Mouse (Mus musculus): Measurements from ENCODE around the gene Tkt.
A peak's percentile ranks its signal among the peaks of the same experiment; 100 is the strongest.

Tkt gene

DNA sequence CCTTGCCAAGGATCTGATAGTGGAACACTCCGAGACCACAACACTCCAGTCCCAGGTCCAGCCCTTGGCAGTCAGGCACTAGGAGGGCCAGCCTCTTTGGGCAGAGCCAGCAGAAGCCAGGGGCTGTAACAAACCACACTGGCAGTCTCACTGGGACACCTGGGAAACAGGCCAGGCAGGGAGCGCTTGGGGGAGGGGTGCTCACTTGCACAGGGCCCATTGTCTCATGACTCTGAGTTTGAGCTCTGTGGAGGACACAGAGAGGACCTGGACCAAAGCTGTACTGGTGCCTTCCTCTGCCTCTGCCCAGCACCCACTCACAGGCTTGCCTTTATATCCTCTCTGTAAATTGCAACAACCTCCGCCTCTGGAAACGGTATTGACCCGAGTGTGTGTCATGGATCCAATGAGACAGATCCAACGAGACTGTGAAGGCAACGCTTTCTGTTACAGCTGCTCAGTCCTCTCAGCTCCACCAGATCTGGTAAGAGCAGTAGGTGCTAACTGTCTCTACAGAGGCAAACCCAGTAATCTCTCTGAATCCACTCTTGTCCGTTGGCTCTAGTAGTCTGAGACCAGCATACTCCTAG is at the start of gene Tkt:
Gene Tkt, plus strand, starts transcription at position 229 of the 590 bp plus-strand sequence.
- peak; percentile 21 for DNase-seq (ENCODE audit: low read depth, low spot score)

DNA sequence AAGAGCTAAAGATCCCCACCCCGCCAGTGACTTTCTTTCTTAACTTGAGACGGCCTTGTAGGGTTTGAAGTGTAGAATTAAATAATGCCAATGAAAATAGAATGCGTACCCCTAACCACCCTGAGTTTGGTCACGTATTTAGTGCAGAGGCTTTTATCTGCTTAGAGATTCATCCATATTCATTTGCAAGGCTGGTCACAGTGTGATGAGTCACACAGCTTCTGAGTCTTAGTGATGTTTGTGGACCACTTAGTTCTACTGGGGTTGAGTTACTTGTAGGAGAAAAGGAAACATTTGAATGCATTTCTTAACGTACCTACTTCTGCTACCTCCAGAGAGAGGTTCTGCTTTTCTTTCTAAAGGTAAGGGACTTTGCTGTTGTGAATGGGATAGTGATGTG is 43.2 kb upstream of the Tkt start:
- no peak for DNase-seq (ENCODE audit: low read depth, low spot score)

GRCm38 (mm10) chr14:30510214-30510763 is 37.9 kb upstream of the Tkt start:
- DNase-seq (ENCODE audit: low read depth, low spot score): no peak

- no peak for DNase-seq (ENCODE audit: low read depth, low spot score)
These were observed 35.3 kb upstream of the Tkt start for GRCm38 (mm10) chr14:30512896-30513295.

GRCm38 (mm10) chr14:30515931-30516723 is 32.0 kb upstream of the Tkt start:
- DNase-seq (ENCODE audit: low read depth, low spot score): peak; percentile 21

DNA sequence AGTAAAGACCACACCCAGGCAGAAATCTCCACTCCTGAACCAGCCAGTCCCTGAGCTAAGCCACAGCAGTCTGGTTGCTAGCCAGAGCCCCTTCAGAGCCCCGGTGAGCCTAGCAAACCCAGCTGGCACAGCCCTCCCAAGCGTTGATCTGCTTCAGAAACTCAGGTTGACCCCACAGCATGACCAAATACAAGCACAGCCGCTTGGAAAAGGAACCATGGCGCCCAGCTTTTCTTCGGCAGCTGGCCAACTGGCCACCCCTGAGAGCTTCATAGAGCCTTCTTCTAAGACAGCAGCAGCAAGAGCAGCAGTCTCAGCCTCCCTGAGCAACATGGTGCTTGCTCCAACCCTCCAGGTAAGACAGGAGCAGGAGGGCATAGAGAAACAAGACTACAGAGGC is 28.8 kb upstream of the Tkt start:
- DNase-seq (ENCODE audit: low read depth, low spot score): no peak

DNA sequence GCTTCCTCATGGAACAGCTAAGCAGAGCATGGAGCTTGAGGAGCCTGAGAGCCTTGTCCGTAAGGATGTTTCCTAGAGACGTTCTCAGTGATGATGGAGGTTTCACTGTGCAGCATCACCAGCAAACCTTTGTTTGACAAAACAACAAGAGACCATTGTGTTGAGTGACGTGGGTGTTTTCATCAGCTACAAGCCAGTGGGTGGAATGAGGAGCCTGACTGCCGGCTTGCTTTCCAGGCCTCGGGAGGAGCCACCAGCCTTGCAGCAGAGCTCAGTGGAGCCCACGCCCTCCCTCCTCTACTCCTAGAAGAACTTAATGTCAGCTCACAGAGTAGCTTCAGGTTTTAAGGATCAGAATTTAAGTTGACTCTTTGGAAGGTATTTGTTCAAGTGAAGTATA is 24.8 kb upstream of the Tkt start:
- DNase-seq (ENCODE audit: low read depth, low spot score): no peak

DNA sequence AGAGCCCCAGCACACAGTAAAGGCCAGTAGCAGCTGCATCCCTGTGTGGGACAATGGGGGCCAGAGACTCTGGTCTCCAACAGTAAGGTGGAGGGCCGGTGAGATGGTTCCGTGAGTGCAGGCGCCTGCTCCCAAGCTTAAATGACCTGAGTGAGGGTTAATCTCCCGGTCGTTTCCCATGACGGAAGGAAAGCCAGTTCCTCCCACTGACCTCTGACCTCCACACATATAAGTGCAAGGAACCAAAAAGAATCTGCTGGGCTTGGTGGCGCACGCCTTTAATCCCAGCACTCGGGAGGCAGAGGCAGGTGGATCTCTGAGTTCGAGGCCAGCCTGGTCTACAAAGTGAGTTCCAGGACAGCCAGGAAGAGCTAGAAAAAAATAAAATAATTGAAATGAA is 19.8 kb upstream of the Tkt start:
- DNase-seq (ENCODE audit: low read depth, low spot score): no peak

GRCm38 (mm10) chr14:30528961-30529360 is 19.2 kb upstream of the Tkt start:
- DNase-seq (ENCODE audit: low read depth, low spot score): no peak

DNA sequence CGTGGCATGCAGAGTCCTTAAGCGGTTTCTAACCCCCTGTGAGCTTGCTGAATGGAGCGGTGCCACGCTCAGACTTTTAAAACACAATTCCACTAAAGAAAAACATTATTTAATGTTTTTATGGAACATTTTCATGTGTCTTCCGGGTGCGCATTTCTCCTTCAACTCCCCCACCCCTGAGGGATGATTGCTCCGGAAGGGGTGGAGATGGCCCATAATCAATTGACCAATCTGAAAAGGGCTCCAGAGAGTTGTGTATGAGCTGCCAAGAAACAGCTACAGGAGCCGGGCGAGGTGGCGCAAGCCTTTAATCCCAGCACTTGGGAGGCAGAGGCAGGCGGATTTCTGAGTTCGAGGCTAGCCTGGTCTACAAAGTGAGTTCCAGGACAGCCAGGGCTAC is 18.7 kb upstream of the Tkt start:
- no peak for DNase-seq (ENCODE audit: low read depth, low spot score)

DNA sequence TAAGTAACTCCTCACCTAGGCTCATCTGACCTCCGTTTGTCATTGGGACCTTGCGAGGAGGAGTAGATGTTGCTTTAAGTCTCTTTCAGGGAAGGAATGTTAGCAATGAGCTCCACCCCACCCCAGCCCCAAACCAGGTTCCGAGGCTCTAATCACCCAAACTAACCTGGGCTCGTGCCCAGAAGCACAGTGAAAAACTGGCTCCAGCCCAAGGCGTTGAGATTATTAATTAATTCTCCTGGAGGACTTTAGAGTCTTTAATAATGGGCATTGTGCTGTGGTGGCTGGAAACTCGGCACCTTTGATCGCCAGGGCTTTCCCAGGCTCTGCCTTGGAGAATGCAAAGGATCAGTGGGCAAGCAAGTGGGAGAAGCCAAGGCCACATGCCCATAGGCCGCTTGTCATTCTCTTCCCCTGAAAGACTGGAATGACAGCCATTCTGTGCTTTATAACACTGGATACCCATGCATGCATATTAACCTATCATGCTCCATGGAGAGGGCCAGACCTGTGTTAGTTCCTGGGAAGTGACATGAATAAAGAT is 17.4 kb upstream of the Tkt start:
- DNase-seq (ENCODE audit: low read depth, low spot score): no peak

DNA sequence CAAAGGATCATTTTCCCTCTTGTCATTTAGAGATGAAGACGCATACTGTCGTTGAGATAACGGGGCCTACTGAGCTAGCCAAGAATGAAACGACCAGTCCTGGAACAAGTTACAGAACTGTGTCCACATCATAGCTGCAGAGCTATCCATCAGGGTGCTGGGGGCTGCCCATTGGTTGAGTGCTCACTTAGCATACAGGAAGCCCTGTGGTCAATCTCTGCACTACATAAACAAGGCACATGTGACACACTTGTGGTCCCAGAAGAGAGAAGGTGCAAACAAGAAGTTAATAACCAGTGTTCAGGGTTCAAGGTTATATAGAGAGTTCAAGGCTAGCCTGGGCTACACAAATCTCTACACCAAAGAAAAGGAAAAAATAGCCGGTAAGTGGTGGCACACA is 16.7 kb upstream of the Tkt start:
- DNase-seq (ENCODE audit: low read depth, low spot score): no peak

- no peak for DNase-seq (ENCODE audit: low read depth, low spot score)
These were observed 16.3 kb upstream of the Tkt start for GRCm38 (mm10) chr14:30531896-30532295.

DNA sequence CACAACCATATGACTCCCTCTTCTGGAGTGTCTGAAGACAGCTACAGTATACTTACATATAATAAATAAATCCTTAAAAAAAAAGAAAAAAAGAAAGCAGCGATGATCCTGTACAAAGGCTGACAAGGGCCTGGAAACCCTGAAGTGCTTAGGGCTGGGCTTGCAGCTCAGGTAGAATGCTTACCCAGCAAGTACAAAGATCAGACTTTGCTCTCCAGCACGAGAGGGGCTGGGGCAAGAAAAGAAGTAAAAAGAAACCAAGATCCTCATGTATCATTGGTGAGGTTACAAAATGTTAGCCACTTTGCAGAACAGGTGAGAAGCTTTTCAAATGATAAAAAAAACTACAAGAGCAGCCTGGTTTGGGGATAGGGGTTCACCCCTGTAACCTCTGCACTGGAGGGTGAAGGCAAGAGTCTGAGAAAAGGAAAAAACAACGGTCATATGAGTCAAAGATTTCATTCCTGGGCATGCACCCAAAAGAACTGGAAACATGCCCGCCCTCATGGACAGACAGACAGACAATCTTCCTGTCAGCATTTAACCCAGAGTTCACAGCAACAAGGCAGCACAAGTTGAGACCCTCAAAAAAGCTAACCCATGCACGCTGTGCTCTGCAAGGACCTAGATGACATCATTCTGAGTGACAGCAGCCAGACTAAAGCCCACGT is 14.2 kb upstream of the Tkt start:
- no peak for DNase-seq (ENCODE audit: low read depth, low spot score)

GRCm38 (mm10) chr14:30541541-30541940 is 6.6 kb upstream of the Tkt start:
- DNase-seq (ENCODE audit: low read depth, low spot score): no peak

DNA sequence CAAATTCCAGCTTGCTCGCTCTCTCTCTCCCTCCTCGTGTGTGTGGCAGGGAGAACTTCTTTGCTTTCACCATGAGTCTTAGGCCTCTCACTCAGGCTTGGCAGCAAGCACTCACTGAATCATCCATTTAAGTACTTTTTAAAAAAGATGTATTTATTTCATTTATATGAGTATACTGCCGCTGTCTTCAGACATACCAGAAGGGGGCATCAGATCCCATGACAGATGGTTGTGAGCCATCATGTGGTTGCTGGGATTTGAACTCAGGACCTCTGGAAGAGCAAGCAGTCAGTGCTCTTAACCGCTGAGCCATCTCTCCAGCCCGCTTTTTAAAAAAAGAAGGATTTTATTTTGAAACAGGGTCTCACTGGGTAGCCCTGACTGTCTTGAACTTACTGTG is 4.8 kb upstream of the Tkt start:
- peak; percentile 17 for DNase-seq (ENCODE audit: low read depth, low spot score)

GRCm38 (mm10) chr14:30548965-30549776 is 1.0 kb downstream of the Tkt start:
- peak; percentile 93 for DNase-seq (ENCODE audit: low read depth, low spot score)

DNA sequence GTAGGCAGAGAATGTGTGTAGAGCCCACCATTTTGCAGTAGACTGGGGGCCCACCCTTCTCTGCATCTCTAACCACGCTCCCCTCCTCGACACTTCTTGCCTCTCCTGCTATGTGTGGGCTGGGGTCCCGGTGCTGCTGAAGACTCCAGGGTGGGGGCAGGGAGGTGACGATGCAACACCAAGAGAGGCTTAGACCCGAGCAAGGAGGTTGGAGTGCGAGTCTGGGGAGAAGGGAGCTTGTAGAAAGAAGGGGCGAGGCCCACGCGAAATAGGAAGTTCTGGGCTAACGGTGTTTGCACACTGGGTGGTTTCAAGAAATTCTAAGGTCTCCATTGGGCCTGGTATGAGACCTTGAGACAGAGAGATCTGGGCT is 1.6 kb downstream of the Tkt start:
- DNase-seq (ENCODE audit: low read depth, low spot score): peak; percentile 28

DNA sequence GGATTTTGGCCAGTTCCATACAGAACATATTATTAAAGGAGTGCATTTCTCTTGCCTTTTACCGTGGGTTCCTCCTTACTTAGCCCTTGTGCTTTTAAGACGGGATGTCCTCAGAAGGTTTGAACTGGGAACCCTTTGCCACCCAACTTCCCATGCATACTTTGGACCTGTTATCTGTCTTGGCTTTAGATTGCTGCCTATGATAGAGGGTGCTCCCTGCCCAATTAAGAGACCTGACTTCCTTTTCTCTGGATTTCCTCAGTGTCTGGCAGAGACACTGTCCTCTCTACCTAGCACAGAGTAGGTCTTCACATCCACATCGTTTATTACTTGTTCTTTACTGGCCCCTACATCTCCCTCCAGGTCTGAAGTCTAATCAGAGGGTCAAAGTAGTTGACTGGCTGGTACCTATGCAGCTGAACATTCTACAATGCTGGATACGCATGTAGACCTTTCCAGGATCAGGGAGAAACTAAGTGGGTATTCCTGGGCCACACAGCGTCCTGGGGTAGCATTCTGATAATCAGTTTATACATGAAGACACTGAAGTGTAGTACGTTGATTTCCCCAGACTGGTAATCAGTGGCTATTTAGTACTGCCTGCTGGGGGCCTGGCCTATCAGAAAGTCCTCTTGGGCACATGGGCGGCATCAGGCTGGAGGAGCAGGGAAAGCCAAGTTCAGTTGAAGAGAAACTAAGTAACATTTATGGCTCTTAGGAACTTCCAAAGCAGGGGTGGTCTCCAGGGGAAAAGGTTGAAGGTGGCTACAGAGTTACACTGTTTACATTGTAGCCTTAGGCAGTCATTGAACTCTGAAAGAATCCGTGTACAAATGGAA is 2.3 kb downstream of the Tkt start:
- DNase-seq (ENCODE audit: low read depth, low spot score): no peak

- no peak for DNase-seq (ENCODE audit: low read depth, low spot score)
These were observed 3.4 kb downstream of the Tkt start for GRCm38 (mm10) chr14:30551509-30551908.

DNA sequence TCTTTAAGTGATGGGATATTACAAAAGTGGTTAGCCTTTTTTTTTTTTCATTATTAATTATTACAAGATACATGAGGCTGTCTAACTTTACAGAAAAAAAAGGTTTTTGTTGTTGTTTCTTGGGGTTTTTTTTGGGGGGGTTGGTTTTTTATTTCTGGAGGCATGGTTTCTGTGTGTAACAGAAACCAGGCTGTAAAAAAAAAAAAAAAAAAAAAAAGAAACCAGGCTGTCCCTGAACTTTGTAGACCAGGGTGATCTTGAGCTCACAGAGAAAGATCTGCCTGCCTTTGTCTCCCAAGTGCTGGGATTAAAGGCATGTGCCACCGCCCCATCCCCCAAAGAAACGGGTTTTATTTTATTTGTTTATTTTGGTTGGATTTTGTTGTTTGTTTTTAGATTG is 3.8 kb downstream of the Tkt start:
- DNase-seq (ENCODE audit: low read depth, low spot score): no peak

Measured in CD4-positive, CD25-positive, alpha-beta regulatory T cell, adult 2 months (primary cell).